Mouse (Mus musculus) embryo, embryonic 9.5 days (tissue): Measurements from ENCODE around the gene P2rx5.

Source experiments
- DNase-seq: peaks from one replicate; pipeline ENCODE4 v3.0.0-alpha.2; 2017; ENCODE audit errors: extremely low spot score

Gene P2rx5

GRCm38 (mm10) chr11:73175612-73176011, 15.4 kb downstream of the P2rx5 start:
- DNase-seq, result no peak

DNA sequence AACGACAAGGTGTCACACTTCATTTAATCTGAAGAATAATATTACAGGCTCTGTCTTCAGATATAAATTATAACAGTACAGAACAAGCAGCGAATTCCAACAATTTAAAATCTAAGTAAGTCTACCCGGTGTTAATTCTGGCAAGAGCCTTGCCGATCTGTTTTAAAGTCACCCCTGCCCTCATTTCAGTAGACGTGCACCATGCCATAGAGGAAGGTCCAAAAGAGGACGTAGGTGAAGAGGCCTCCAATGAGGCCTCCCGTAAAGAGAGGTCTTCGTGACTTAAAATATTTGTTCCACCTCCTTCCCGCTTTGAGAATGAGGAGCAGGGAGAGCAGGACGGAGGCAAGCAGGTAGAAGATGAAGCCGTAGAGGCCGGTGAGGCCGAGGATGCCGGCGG, 16.0 kb downstream of the P2rx5 start:
- DNase-seq, result no peak

GRCm38 (mm10) chr11:73176608-73177508, 16.6 kb downstream of the P2rx5 start, which contains the start of the genes Emc6 and Tax1bp3:
Emc6 (minus strand) TSS chr11:73177037.
Tax1bp3 (plus strand) TSS chr11:73177083.
- peak; percentile 93 for DNase-seq

- DNase-seq, result peak; percentile 83
Measured at GRCm38 (mm10) chr11:73177509-73177875, 17.3 kb downstream of the P2rx5 start.

- no peak for DNase-seq
Measured at GRCm38 (mm10) chr11:73177895-73178294, 17.7 kb downstream of the P2rx5 start.

DNA sequence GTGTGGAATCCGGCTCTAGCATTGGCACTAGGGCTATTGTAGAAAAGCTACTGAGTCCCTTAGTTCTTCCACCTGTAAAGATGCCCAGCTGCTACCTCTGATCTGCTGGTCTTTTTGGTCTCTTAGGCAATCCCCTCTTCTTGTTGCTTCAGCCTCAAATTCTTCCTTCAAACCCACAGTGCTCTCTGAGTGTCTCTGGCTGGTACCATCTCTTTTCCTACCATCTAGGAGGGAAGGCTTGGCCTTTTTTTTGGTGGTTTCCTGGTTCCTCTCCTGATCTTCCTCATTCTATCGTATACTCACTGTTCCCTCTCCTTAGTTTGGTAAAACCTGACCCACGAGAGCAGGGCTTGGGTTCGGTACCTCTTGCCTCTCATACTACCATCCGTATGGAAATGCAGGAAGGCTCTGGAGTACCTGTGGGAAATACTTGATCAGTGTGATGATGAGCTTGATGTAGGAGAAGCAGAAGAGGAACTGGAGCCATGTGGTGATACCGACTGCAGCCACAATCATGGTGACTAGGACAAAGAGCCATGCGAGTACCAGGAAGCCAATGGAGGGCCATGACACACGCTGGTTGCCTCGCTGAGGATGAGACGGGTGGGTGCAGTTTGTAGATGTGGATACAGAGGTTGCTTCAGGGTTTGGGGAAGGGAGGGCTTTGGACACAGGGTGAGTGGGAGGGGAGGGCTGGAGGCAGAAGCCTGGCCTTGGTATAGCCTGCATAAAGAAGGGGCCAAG, 25.8 kb downstream of the P2rx5 start:
- DNase-seq, result no peak

GRCm38 (mm10) chr11:73187231-73187630, 27.0 kb downstream of the P2rx5 start:
- DNase-seq, result no peak

DNA sequence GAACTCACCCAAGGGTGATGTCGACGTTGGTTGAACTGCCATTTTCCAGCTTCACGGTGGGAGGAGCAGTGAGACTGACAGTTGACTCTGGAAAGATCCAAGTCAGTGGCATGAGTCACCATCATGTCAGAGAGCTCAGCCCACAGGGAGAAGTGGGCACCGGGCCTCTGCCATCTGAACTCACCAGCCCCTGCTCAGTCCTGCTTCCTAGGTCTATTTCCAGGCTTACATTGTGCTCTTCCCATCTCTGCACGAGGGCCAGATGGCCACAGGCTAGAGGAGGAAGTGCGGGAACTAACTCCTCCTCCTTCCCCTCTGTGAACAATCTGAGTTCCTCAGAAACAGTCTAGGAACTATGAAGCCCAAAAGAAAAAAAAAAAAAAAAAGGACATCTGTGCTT, 32.8 kb downstream of the P2rx5 start:
- no peak for DNase-seq

DNA sequence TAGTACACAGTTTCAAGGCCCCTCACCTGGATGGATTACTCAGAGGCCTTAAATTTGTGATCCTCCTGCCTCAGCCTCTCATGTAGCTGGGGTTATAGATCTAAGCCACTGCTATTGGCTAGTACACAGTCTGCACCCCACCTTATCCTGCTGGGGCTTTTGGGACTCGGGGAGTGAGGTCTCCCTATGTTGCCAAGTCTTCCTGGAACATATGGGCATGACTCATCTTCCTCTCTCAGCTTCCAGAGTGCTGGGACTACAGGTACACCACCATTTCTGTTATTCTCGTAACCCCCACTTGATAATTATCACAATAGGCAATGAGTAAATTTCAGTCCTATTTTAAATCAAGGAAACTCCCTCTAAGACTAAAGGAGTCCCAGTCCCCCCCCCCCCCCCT, 34.2 kb downstream of the P2rx5 start:
- DNase-seq, result no peak

DNA sequence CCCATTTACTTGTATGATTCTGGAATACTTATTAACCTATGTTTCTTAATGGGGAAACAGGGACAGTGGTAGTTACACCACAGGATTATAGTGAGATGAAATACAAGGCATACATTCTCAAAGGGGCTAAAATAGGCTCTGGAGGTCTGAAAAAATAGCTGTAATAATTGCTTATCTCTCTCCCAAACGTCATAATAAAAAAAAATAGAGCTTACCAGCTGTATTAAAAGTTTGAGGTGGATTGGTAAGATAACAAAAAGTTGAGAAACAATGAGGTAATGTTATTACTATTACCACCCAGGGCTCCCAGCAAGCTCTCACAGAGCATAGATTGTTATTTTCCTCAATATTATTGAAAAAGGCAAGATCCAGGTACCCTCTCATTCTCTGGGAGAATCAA, 38.0 kb downstream of the P2rx5 start:
- DNase-seq, result no peak

- no peak for DNase-seq
Measured at GRCm38 (mm10) chr11:73198603-73199229, 38.5 kb downstream of the P2rx5 start, which contains the start of gene Ctns. Ctns (minus strand) TSS chr11:73199042.

DNA sequence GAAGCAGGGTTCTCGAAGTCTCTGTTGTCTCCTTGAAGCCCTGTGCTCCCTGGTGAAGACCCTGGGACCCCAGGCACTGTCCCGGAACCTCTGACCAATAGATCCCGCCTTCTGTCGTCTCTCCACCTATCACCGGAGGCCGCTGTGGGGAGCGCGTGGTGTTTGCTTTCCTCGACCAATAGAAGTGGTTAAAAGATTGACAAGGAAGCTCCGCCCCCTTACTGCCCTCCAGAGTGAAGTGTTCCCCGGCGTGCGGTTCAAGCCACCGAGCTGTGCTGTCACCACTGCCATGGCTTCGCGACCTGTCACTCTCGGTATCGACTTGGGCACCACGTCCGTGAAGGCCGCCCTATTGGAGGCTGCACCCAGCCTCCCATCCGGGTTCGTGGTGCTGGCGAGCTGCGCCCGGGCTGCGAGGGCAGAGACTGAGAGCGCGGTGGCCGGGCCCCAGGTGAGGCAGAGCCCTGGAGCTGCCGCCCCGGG, 39.0 kb downstream of the P2rx5 start, which contains the start of gene Shpk:
Gene Shpk, plus strand, starts transcription at position 231 of the 483 bp plus-strand sequence.
- peak; percentile 93 for DNase-seq

GRCm38 (mm10) chr11:73199879-73200278, 39.7 kb downstream of the P2rx5 start:
- no peak for DNase-seq

DNA sequence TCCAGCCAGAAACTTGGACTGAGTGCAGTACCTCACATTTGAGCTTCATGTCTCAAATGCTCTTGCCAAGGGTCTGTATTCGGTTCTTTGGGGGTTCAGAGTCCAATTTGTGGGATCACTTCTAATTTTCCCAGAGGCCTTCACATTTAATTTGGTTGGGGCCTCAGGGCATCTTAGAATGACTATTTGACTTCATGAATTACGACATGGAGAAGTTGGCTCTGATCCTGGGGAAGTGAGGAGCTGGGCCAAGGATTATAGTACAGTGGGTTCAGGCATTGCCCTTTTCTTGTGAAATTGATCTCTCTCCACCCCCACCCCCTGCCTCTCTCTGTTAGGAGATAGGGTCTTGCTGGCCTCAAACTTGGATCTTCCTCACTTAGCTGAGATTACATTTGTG, 40.8 kb downstream of the P2rx5 start:
- DNase-seq, result no peak

- no peak for DNase-seq
Measured at GRCm38 (mm10) chr11:73201597-73201996, 41.4 kb downstream of the P2rx5 start.

DNA sequence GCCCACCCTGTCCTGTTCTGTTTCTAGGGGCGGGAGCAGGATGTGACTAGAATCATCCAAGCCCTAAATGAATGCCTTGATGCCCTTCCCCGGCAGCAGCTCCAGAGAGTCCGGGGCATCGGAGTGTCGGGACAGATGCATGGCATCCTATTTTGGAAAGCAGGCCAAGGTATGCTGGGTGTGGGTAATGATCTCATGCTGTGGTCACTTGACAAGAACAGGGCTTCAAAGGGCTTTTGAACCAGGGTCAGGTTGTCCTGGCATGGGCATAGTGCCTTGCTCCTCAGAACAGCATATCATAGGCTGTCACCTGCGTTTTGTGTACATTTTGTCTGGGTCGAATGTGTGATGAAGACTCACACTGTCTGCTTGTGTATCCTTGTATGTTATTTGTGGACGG, 43.7 kb downstream of the P2rx5 start:
- DNase-seq, result no peak

- no peak for DNase-seq
Measured at GRCm38 (mm10) chr11:73205194-73205593, 45.0 kb downstream of the P2rx5 start.

- no peak for DNase-seq
Measured at GRCm38 (mm10) chr11:73207621-73208020, 47.4 kb downstream of the P2rx5 start.

GRCm38 (mm10) chr11:73213956-73214355, 53.7 kb downstream of the P2rx5 start:
- DNase-seq, result no peak

- DNase-seq, result no peak
Measured at GRCm38 (mm10) chr11:73219671-73220070, 59.5 kb downstream of the P2rx5 start.

GRCm38 (mm10) chr11:73220651-73221050, 60.4 kb downstream of the P2rx5 start:
- no peak for DNase-seq
